Mouse (Mus musculus): ENCODE data around the gene Cfap97.

DNA sequence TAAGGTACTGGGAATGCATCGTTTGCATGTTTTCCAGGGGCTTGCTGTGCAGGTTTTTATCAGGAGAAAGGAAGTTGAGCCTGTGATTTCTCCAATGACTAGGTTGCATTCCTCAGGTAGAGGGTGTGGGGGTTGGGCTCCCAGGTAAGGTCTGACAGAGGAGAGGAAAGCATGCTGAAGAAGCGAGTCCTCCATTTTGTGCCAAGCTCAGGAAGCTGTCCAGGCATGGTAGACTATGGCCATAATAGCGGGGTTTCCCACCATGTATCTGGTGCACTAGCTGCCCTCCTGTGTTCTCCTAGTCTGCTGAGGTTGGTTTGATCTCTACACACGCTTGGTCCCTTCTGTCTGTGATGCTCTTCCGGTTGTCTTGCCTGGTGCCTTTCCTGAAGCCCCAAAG, 46.1 kb downstream of the Cfap97 start:
- TF ChIP-seq CTCF (IDR thresholded peaks at IDR 0.05; ENCODE audit: extremely low read depth, insufficient read depth, low read length) (no peak), POLR2A (IDR thresholded peaks at IDR 0.05; ENCODE audit: extremely low read depth, insufficient read depth, low read length) (no peak)
